Mouse (Mus musculus): Measurements from ENCODE around the gene Slc36a2. TPM values are rescaled to one million over a fixed set of nuclear protein-coding genes. Genes with fewer than 3 reads are reported as not detected.

Slc36a2 gene
- polyA plus RNA-seq, 1 experiment from 2014 or later = 6.9 TPM

DNA sequence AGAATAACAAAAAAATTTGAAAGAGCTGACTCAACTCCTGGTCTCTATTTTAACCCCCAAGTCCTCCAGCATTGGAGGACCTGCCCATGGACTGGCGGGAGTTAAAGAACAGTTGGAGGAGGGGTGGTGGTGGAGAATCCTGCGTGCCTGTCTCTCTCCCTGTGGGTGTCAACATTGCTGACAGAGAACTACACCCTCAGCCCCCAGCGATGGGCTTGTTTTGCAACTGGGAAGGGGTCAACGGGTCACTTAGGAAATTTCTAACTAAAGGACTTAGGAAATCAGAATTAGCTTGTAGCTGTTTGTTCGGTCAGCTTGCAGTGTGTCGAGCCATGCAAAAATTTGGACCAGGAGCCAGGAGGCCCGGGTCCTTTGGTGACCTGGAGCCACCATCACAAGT lies 1.8 kb downstream of the Slc36a2 start:
- peaks cover 5% of the 10 kb centered on the region; the same call in 1 of the 2 replicates for H3K4me1 ChIP-seq
- H3K4me3 ChIP-seq = no peak overlapping the region
- no peaks in the 10 kb centered on the region for H3K36me3 ChIP-seq
- no peaks in the 10 kb centered on the region for H3K27me3 ChIP-seq (replicated peaks)
- WGBS (ENCODE audit: insufficient replicate concordance) = 53% methylated on average over 7 of the region's 7 CpGs
- no peak overlapping the region for H3K9ac ChIP-seq
- H3K27ac ChIP-seq = 0 out of 2 replicates have a peak overlapping the region, but pooled peaks have one; percentile 8
- no peaks in the 10 kb centered on the region for H3K9me3 ChIP-seq (replicated peaks)
- no peak for ATAC-seq
- no peak overlapping the region; the same call in 1 of the 2 replicates for H3K4me2 ChIP-seq

DNA sequence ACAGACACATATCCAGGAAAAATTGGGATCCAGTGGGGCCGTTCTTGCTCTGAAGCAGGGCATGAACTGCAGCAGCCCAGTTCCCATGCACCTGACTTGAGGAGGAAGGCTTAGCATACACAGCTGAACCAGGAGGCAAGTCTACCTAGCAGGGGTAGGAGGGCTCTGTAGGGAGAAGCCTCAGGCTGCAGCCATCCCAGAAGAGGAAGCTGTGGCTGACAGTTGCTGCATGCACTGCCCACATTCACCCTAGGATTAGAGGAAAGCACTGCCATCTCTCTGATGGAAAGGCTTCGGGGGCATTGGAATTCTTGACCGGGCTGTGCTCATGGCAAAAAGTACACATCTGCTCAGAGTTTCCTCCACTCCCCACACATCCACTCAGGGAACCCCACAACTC lies 5.0 kb downstream of the Slc36a2 start:
- H3K4me1 ChIP-seq = peaks cover 5% of the 10 kb centered on the region; the same call in 1 of the 2 replicates
- no peak overlapping the region for H3K9ac ChIP-seq
- H3K9me3 ChIP-seq (replicated peaks) = no peaks in the 10 kb centered on the region
- no peak overlapping the region for H3K27ac ChIP-seq
- no peaks in the 10 kb centered on the region for H3K36me3 ChIP-seq
- no peak overlapping the region for H3K4me2 ChIP-seq
- no peaks in the 10 kb centered on the region for H3K27me3 ChIP-seq (replicated peaks)
- ATAC-seq = no peak
- H3K4me3 ChIP-seq = no peak overlapping the region
- 57% methylated on average over 3 of the region's 3 CpGs for WGBS (ENCODE audit: insufficient replicate concordance)

DNA sequence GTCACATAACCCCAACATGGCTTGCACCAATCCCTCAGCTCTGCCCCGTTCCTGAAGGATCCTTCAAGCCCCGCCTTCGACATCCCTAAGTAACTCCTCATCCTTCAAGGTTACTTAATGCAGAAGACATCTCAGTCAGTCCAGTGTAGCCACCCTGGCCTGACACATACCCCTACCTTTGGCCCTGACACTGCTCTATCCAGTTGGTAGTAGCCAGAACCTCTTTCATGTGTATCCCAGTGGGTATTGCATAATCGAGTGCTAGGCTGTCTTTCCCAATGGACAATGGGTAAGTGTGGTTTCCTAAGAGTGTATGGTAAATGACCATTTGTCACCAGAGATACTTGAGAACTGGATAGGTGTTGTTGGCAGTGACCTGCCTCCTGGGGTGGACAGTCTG lies 6.0 kb downstream of the Slc36a2 start:
- Histone ChIP-seq H3K4me1 (peaks cover 5% of the 10 kb centered on the region; the same call in 1 of the 2 replicates), H3K4me3 (no peak overlapping the region), H3K9ac (no peak overlapping the region), H3K27me3 (replicated peaks) (no peaks in the 10 kb centered on the region), H3K27ac (no peak overlapping the region), H3K36me3 (no peaks in the 10 kb centered on the region), H3K9me3 (replicated peaks) (no peaks in the 10 kb centered on the region), H3K4me2 (no peak overlapping the region)
- ATAC-seq = peak; percentile 33; the same call in 1 of the 2 replicates
- 70% methylated on average over 4 of the region's 4 CpGs for WGBS (ENCODE audit: insufficient replicate concordance)

GRCm38 (mm10) chr11:55170501-55170900 lies 14.4 kb downstream of the Slc36a2 start:
- Histone ChIP-seq H3K9ac (no peak overlapping the region), H3K27me3 (replicated peaks) (0 out of 2 replicates have a peak, but pooled peaks cover 11% of the 10 kb centered on the region), H3K9me3 (replicated peaks) (no peaks in the 10 kb centered on the region), H3K27ac (no peak overlapping the region), H3K4me2 (no peak overlapping the region), H3K4me1 (no peaks in the 10 kb centered on the region), H3K36me3 (no peaks in the 10 kb centered on the region), H3K4me3 (no peak overlapping the region)
- no peak for ATAC-seq
- 63% methylated on average over 4 of the region's 4 CpGs for WGBS (ENCODE audit: insufficient replicate concordance)

GRCm38 (mm10) chr11:55168914-55169313 lies 16.0 kb downstream of the Slc36a2 start:
- no peak for ATAC-seq
- Histone ChIP-seq H3K27ac (no peak overlapping the region), H3K9ac (no peak overlapping the region), H3K4me2 (no peak overlapping the region), H3K36me3 (no peaks in the 10 kb centered on the region), H3K9me3 (replicated peaks) (no peaks in the 10 kb centered on the region), H3K4me1 (no peaks in the 10 kb centered on the region), H3K4me3 (no peak overlapping the region), H3K27me3 (replicated peaks) (0 out of 2 replicates have a peak, but pooled peaks cover 11% of the 10 kb centered on the region)
- WGBS (ENCODE audit: insufficient replicate concordance) = 77% methylated on average over 6 of the region's 6 CpGs

GRCm38 (mm10) chr11:55168504-55168903 lies 16.4 kb downstream of the Slc36a2 start:
- H3K9me3 ChIP-seq (replicated peaks) = no peaks in the 10 kb centered on the region
- H3K27me3 ChIP-seq (replicated peaks) = 0 out of 2 replicates have a peak, but pooled peaks cover 11% of the 10 kb centered on the region
- H3K4me1 ChIP-seq = no peaks in the 10 kb centered on the region
- ATAC-seq = no peak
- H3K27ac ChIP-seq = no peak overlapping the region
- 68% methylated on average over 4 of the region's 4 CpGs for WGBS (ENCODE audit: insufficient replicate concordance)
- H3K9ac ChIP-seq = no peak overlapping the region
- H3K4me3 ChIP-seq = no peak overlapping the region
- no peak overlapping the region for H3K4me2 ChIP-seq
- H3K36me3 ChIP-seq = no peaks in the 10 kb centered on the region

- WGBS (ENCODE audit: insufficient replicate concordance) = 65% methylated on average over 7 of the region's 7 CpGs
- H3K9me3 ChIP-seq (replicated peaks) = no peaks in the 10 kb centered on the region
- H3K9ac ChIP-seq = no peak overlapping the region
- no peak overlapping the region for H3K4me2 ChIP-seq
- no peak for ATAC-seq
- H3K4me1 ChIP-seq = no peaks in the 10 kb centered on the region
- H3K36me3 ChIP-seq = no peaks in the 10 kb centered on the region
- H3K27me3 ChIP-seq (replicated peaks) = no peaks in the 10 kb centered on the region
- H3K4me3 ChIP-seq = no peak overlapping the region
- no peak overlapping the region for H3K27ac ChIP-seq
Measured at GRCm38 (mm10) chr11:55165748-55166147, 19.1 kb downstream of the Slc36a2 start.

DNA sequence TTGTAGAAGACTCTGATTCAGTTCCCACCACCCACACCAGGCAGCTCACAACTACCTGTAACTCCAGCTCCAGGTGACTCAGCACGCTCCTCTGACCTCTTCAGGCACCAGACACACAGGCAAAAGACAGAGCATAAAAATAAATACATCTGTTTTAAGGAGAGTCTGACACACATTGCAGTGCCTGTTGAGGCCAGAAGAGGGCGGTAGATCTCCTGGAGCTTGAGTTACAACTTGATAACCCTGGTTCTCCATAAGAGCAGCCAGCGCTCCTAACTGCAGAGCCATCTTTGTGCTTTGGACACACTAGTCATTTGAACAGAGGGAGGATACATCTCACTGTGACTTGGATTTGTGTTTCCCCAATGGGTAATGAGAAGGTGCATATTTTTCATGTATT lies 20.2 kb downstream of the Slc36a2 start:
- Histone ChIP-seq H3K27ac (no peak overlapping the region), H3K4me3 (no peak overlapping the region), H3K4me2 (no peak overlapping the region), H3K4me1 (no peaks in the 10 kb centered on the region), H3K27me3 (replicated peaks) (no peaks in the 10 kb centered on the region), H3K36me3 (no peaks in the 10 kb centered on the region), H3K9me3 (replicated peaks) (no peaks in the 10 kb centered on the region), H3K9ac (no peak overlapping the region)
- ATAC-seq = no peak
- 28% methylated on average over 3 of the region's 3 CpGs for WGBS (ENCODE audit: insufficient replicate concordance)

DNA sequence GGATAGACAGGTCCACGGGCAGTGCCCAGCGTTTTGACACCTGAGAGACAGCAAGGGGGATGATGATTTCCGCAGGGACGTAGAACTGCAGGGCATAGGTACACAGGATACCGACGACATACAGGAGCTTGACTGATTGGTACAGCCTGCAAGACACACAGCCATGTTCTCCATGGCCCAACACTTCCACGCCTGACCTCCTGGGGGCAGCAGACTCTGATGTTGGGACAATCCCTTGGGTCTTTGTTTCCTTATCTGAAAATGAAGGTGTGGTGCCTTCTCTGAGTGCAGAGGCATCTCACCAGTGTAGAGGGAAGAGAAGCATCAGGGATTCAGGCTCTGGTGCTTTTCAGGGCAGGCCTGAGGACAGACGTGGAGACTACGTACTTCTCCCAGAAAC lies 22.2 kb downstream of the Slc36a2 start:
- H3K27ac ChIP-seq = no peak overlapping the region

GRCm38 (mm10) chr11:55158785-55159359 lies 26.0 kb downstream of the Slc36a2 start:
- H3K27ac ChIP-seq = no peak overlapping the region
- no peaks in the 10 kb centered on the region for H3K36me3 ChIP-seq
- H3K4me1 ChIP-seq = no peaks in the 10 kb centered on the region
- H3K9me3 ChIP-seq (replicated peaks) = no peaks in the 10 kb centered on the region
- H3K9ac ChIP-seq = no peak overlapping the region
- 48% methylated on average over 13 of the region's 13 CpGs for WGBS (ENCODE audit: insufficient replicate concordance)
- H3K27me3 ChIP-seq (replicated peaks) = no peaks in the 10 kb centered on the region
- H3K4me3 ChIP-seq = no peak overlapping the region
- no peak overlapping the region for H3K4me2 ChIP-seq
- no peak for ATAC-seq

More for the DNA sequence above, 22.2 kb downstream of the Slc36a2 start:
- Histone ChIP-seq H3K4me3 (no peak overlapping the region), H3K4me2 (no peak overlapping the region), H3K4me1 (no peaks in the 10 kb centered on the region), H3K9me3 (replicated peaks) (no peaks in the 10 kb centered on the region), H3K9ac (no peak overlapping the region), H3K36me3 (no peaks in the 10 kb centered on the region), H3K27me3 (replicated peaks) (no peaks in the 10 kb centered on the region)
- ATAC-seq = 0 out of 2 replicates have a peak, but pooled peaks have one; percentile 21
- 29% methylated on average over 9 of the region's 9 CpGs for WGBS (ENCODE audit: insufficient replicate concordance)

DNA sequence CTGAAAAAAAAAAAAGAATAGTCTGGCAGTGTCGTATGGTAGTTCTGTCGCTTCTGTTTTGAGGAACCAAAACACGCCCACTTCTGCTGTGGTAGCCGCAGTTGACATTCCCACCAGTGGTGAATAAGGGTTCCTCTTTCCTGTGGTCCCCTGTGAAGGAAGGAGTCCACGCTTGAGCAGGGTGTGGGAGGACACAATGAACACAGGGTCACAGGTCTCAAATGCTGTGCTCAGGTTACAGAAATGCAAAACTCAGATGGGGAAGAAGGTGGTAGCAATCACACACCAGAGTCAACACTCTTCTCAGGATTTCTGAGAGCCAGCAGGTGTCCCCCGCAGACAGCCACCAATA lies 29.8 kb downstream of the Slc36a2 start:
- 23% methylated on average over 6 of the region's 6 CpGs for WGBS (ENCODE audit: insufficient replicate concordance)
- Histone ChIP-seq H3K4me1 (no peaks in the 10 kb centered on the region), H3K36me3 (no peaks in the 10 kb centered on the region), H3K27ac (no peak overlapping the region), H3K9me3 (replicated peaks) (no peaks in the 10 kb centered on the region), H3K4me2 (no peak overlapping the region), H3K4me3 (no peak overlapping the region), H3K9ac (no peak overlapping the region), H3K27me3 (replicated peaks) (no peaks in the 10 kb centered on the region)
- no peak for ATAC-seq

- no peak for ATAC-seq
- Histone ChIP-seq H3K9me3 (replicated peaks) (no peaks in the 10 kb centered on the region), H3K4me2 (no peak overlapping the region), H3K4me3 (no peak overlapping the region), H3K36me3 (no peaks in the 10 kb centered on the region), H3K27me3 (replicated peaks) (no peaks in the 10 kb centered on the region), H3K9ac (no peak overlapping the region), H3K4me1 (no peaks in the 10 kb centered on the region), H3K27ac (0 out of 2 replicates have a peak overlapping the region, but pooled peaks have one; percentile 5)
- WGBS (ENCODE audit: insufficient replicate concordance) = 11% methylated on average over 3 of the region's 3 CpGs
Measured at GRCm38 (mm10) chr11:55154398-55155069, 30.3 kb downstream of the Slc36a2 start.

Measured in liver, embryonic 12.5 days (tissue).